Mouse (Mus musculus) stomach, embryonic 16.5 days (tissue): ENCODE measurements around the gene Plcb3. TPM values are rescaled to one million over a fixed set of nuclear protein-coding genes. Genes with fewer than 3 reads are reported as not detected.

ENCODE experiments used
- ATAC-seq: fragments of 200-750 bp; cut with Nextera tagmentation; 2 replicates; pipeline ENCODE4 v1.8.0; 2017; ENCODE audit warnings: moderate number of reproducible peaks, moderate TSS enrichment; ENCODE audit not compliant: insufficient read depth, low FRiP score
- H3K27ac ChIP-seq: fragments of 300-500 bp; sonication (generic); 2 replicates; pipeline ENCODE4 v1.5.1; 2014; ENCODE audit warnings: low read length
- H3K27me3 ChIP-seq: fragments of 300-500 bp; sonication (generic); 2 replicates; pipeline ENCODE4 v1.6.1; 2014; ENCODE audit warnings: low read length, control low read depth, mixed read lengths; ENCODE audit not compliant: control insufficient read depth, insufficient read depth
- H3K36me3 ChIP-seq: fragments of 300-500 bp; sonication (generic); 2 replicates; pipeline ENCODE4 v1.6.1; 2014; ENCODE audit warnings: low read length; ENCODE audit not compliant: control insufficient read depth, insufficient read depth
- H3K4me1 ChIP-seq: fragments of 300-500 bp; sonication (generic); 2 replicates; pipeline ENCODE4 v1.6.1; 2014; ENCODE audit warnings: low read length, control low read depth, mixed read lengths; ENCODE audit not compliant: control insufficient read depth, insufficient read depth
- H3K4me2 ChIP-seq: fragments of 300-500 bp; sonication (generic); 2 replicates; pipeline ENCODE4 v1.6.1; 2014; ENCODE audit warnings: low read depth, low read length, mixed read lengths
- H3K4me3 ChIP-seq: fragments of 300-500 bp; sonication (generic); replicated peaks from 2 replicates; pipeline ENCODE4 v1.5.1; 2014; ENCODE audit warnings: mild to moderate bottlenecking, low read length
- H3K9ac ChIP-seq: fragments of 300-500 bp; sonication (generic); 2 replicates; pipeline ENCODE4 v1.6.1; 2014; ENCODE audit warnings: low read length
- H3K9me3 ChIP-seq: fragments of 300-500 bp; sonication (generic); replicated peaks from 2 replicates; pipeline ENCODE4 v1.6.1; 2016; ENCODE audit warnings: low read length, control low read depth; ENCODE audit not compliant: control insufficient read depth
- WGBS: fragments of 180-500 bp; shearing (Covaris S2); extraction: QIAGEN DNeasy Blood & Tissue Kit; methylation state at CpG from one replicate; pipeline ENCODE4 v1.1.7; 2014; 5-methylcytosine and 5-hydroxymethylcytosine counted together
- polyA plus RNA-seq: library from polyadenylated mRNA; unstranded; fragments of >200 nt; fragmentation: Nextera tagmentation; extraction: Ambion mirVana; gene quantifications from 2 replicates; pipeline ENCODE4 v1.2.1, GENCODE M21; 2015

Plcb3 gene
- polyA plus RNA-seq, 1 experiment from 2014 or later, result 65.4 TPM

DNA sequence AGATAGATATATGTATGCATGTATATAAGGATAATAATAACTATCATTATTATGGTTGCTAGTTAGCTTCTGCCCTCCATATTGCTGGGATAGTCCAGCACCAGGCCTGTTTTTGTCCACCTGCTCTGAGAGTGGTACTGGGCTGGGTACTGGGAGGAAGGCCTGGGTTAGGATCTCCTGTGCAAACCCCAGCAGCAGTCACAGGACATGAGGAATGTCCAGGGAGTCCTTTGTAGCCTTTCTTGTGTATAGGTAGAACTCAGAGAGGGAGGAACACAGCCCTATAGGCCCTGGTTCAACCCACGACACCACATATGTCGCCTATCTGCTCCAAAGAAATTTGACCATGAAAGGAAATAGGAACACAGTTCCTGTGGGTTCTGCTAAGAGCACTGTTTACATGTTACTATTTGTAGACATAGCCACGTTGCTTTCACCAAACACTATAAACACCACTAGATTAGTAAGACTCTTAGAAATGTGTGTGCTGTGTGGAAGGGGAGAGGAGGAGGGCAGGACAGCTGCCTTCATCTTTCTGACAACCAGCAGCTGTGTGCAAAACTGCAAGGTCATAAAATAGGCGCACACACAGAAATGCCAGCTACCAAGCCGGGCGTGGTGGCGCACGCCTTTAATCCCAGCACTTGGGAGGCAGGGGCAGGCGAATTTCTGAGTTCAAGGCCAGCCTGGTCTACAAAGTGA, 30.8 kb upstream of the Plcb3 start:
- H3K36me3 ChIP-seq, result no peaks in the 10 kb centered on the region
- no peaks in the 10 kb centered on the region for H3K27me3 ChIP-seq
- H3K4me2 ChIP-seq, result no peak overlapping the region
- H3K4me1 ChIP-seq, result peaks cover 4% of the 10 kb centered on the region; the same call in 1 of the 2 replicates
- H3K4me3 ChIP-seq, result no peak overlapping the region
- no peak overlapping the region for H3K9ac ChIP-seq
- H3K27ac ChIP-seq, result peak overlapping the region; percentile 85
- H3K9me3 ChIP-seq, result no peaks in the 10 kb centered on the region
- ATAC-seq, result 0 out of 2 replicates have a peak, but pooled peaks have one; percentile 29
- WGBS, result 65% methylated on average over 9 of the region's 9 CpGs

DNA sequence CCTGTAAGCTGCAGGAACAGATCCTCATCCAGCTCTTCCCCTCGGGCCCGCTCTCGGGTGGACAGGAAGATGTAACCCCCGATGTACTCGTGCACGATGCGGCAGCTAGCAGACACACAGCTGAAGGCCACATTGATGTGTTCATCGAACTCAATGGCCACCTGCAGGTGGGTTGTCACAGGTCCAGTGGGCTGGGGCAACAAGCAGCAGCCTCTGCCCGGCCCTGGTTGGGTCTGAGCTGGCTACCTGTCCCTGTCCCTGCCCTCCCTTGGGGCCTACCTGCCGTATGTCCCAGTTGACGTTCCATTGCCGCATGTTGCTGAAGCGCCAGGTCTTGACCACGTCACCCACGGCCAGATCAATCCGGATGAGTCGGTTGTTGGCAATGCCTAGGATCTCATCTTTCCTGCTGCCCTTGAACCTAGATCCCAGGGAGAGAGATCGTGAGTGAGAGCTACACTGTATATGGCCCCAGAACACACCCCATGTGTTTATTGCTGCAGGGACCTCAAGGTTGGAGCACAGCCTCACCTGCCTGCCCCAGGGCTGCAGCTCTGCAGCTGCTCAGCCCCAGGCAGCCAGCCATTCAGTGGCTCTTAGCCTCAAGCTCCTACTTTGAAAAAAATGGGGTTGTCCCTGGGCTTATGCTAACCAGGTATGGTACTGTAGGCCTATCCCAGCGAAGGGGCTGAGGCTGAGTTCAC, 23.2 kb upstream of the Plcb3 start:
- no peak overlapping the region for H3K4me3 ChIP-seq
- WGBS, result 92% methylated on average over 19 of the region's 19 CpGs
- peaks cover 17% of the 10 kb centered on the region; the same call in 1 of the 2 replicates for H3K36me3 ChIP-seq
- H3K27me3 ChIP-seq, result no peaks in the 10 kb centered on the region
- ATAC-seq, result no peak
- H3K9me3 ChIP-seq, result no peaks in the 10 kb centered on the region
- no peak overlapping the region for H3K4me2 ChIP-seq
- no peak overlapping the region for H3K9ac ChIP-seq
- peaks cover 20% of the 10 kb centered on the region for H3K4me1 ChIP-seq
- H3K27ac ChIP-seq, result no peak overlapping the region

DNA sequence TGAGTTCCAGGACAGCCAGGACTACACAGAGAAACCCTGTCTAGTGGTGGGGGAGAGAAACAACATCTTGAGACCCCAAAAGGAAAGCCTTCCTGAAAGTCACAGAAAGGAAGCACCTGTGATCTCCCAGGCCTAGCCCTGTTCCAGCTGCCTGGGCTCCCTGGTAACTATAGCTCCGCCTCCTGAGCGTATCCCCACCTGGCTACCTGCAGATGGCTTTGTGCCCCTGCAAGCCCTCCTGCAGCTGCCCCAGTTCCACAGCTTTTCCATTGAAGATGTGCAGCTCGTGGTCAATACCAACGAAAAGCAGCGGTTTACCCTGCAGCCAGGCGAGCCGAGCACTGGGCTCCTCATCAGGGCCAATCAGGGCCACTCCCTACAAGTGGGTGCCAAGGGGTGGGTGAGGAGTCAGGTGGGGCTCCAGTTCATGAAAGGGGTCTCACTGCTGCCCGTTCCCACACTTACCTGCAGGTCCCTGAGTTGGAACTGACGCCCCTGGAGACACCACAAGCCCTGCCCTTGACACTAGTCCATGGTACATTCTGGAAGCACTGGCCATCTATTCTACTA, 21.5 kb upstream of the Plcb3 start:
- Histone ChIP-seq H3K9me3 (no peaks in the 10 kb centered on the region), H3K4me2 (no peak overlapping the region), H3K36me3 (peaks cover 17% of the 10 kb centered on the region; the same call in 1 of the 2 replicates), H3K27me3 (no peaks in the 10 kb centered on the region), H3K9ac (no peak overlapping the region), H3K4me3 (no peak overlapping the region), H3K27ac (no peak overlapping the region), H3K4me1 (peaks cover 26% of the 10 kb centered on the region)
- 79% methylated on average over 9 of the region's 9 CpGs for WGBS
- no peak for ATAC-seq

DNA sequence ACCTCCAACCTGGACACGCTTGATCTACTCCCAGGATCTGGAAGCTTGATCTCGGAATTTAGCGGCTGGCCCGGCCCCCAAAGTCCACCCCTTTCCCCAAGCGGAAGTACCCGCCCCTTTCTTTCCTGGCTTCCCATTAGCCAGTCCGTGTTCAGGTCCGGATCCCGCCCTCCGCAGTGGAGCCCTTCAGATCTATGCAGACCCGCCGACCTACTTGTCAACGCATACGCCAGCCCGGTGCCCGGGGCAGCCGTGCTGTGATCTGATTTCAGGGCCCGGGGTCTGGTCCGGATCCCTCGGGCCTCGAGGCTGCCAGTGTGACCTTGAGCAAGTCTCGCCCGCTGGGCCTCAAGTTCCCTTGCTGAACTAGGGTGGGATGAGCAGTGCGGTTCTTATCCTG, 19.7 kb upstream of the Plcb3 start, which contains the start of the genes Nudt22 and Trpt1:
Gene Nudt22 (minus strand): TSS at position 112 of the 400 bp plus-strand sequence.
Gene Trpt1 (plus strand): TSS at position 126 of the 400 bp plus-strand sequence.
- Histone ChIP-seq H3K36me3 (peaks cover 17% of the 10 kb centered on the region; the same call in 1 of the 2 replicates), H3K4me3 (peak within 1 kb of the TSS; percentile 70), H3K9me3 (no peaks in the 10 kb centered on the region), H3K27me3 (no peaks in the 10 kb centered on the region), H3K27ac (peak within 1 kb of the TSS; percentile 50; the same call in 1 of the 2 replicates), H3K9ac (peak within 1 kb of the TSS; percentile 89), H3K4me1 (peaks cover 30% of the 10 kb centered on the region), H3K4me2 (peak within 1 kb of the TSS; percentile 90)
- ATAC-seq, result peak; percentile 74
- under 1% methylated on average over 24 of the region's 24 CpGs for WGBS

DNA sequence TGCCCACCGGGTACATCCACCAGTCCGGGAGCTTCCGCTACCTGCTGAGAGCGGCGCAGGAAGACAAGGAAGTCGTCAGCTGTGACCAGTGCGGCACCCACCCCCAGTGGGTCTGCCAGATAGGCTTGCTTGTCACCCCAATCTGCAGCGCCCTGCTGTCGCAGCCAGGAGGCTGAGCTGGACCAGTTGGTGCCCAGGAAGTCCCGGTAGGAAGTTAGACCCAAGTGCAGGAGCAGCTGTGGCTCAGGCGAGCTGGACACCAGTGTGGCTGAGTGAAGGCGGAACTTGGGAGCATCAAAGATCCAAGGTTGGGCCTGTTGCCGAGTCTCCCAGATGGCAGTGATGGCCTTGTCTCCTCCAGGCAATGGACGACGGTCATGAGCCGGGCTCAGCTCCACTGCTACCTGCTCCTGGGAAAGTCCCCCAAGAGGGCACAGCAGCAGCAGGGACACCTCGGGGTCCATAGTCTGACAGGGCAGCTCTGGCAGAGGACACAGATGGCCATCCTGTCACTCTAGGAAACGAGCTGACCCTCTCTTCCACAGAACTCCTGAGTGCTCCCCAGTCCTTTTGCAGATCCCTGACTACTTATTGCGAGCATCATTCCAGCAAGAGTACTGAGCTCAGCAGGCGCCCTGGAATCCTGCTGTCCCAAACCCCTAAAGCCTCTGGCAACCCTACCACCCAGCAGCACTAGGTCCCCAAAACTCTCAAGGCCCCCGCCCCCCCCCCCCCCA, 19.2 kb upstream of the Plcb3 start:
- no peak for ATAC-seq
- H3K4me1 ChIP-seq, result peaks cover 30% of the 10 kb centered on the region
- H3K9me3 ChIP-seq, result no peaks in the 10 kb centered on the region
- peak overlapping the region; percentile 89 for H3K9ac ChIP-seq
- H3K4me3 ChIP-seq, result peak overlapping the region; percentile 70
- H3K27ac ChIP-seq, result 0 out of 2 replicates have a peak overlapping the region, but pooled peaks have one; percentile 18
- WGBS, result 41% methylated on average over 21 of the region's 21 CpGs
- H3K36me3 ChIP-seq, result peaks cover 16% of the 10 kb centered on the region; the same call in 1 of the 2 replicates
- peak overlapping the region; percentile 90 for H3K4me2 ChIP-seq
- H3K27me3 ChIP-seq, result no peaks in the 10 kb centered on the region

DNA sequence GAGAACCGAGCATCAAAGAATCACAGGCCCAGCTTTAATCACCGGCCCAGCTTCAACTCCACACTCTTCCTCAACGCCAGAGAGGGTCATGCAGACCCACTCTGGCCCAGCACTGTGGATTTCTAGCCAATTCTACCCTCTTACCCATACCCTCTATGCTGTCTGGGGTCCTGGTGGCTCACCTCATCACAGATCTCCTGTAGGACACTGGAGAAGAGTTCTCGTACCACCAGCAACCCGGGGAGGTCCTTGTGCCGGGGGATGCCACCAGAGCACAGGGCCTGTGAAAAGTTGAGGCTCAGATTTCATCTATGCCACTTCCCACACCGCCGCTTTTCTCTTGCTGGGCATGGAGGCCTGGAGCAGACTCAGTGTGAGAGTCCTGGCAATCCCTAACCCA, 18.2 kb upstream of the Plcb3 start:
- H3K27me3 ChIP-seq, result no peaks in the 10 kb centered on the region
- H3K27ac ChIP-seq, result no peak overlapping the region
- H3K9me3 ChIP-seq, result no peaks in the 10 kb centered on the region
- peaks cover 7% of the 10 kb centered on the region; the same call in 1 of the 2 replicates for H3K36me3 ChIP-seq
- ATAC-seq, result no peak
- H3K9ac ChIP-seq, result peak overlapping the region; percentile 89
- 87% methylated on average over 8 of the region's 8 CpGs for WGBS
- peaks cover 30% of the 10 kb centered on the region for H3K4me1 ChIP-seq
- H3K4me2 ChIP-seq, result 0 out of 2 replicates have a peak overlapping the region, but pooled peaks have one; percentile 90
- H3K4me3 ChIP-seq, result peak overlapping the region; percentile 70; the same call in 1 of the 2 replicates

DNA sequence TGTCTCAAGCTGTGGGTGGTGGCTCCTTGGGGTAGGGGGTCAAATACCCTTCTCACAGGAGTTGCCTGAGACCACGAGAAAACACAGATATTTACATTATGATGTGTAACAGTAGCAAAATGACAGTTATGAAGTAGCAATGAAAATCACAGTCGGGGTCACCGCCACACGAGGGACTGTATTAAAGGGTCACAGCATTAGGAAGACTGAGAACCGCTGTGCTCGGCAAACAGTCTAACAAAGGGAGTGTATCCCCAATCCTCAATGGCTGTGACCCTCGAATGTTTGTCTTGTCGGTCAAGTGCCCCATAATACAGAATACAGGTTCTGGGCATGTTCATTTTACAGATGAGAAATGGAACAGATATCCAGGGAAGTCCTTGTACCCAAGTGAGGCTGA, 17.7 kb upstream of the Plcb3 start:
- peaks cover 2% of the 10 kb centered on the region; the same call in 1 of the 2 replicates for H3K36me3 ChIP-seq
- no peak overlapping the region for H3K9ac ChIP-seq
- H3K4me2 ChIP-seq, result no peak overlapping the region
- WGBS, result 74% methylated on average over 8 of the region's 8 CpGs
- no peak for ATAC-seq
- no peaks in the 10 kb centered on the region for H3K9me3 ChIP-seq
- no peaks in the 10 kb centered on the region for H3K27me3 ChIP-seq
- peaks cover 30% of the 10 kb centered on the region for H3K4me1 ChIP-seq
- H3K27ac ChIP-seq, result no peak overlapping the region
- H3K4me3 ChIP-seq, result no peak overlapping the region

DNA sequence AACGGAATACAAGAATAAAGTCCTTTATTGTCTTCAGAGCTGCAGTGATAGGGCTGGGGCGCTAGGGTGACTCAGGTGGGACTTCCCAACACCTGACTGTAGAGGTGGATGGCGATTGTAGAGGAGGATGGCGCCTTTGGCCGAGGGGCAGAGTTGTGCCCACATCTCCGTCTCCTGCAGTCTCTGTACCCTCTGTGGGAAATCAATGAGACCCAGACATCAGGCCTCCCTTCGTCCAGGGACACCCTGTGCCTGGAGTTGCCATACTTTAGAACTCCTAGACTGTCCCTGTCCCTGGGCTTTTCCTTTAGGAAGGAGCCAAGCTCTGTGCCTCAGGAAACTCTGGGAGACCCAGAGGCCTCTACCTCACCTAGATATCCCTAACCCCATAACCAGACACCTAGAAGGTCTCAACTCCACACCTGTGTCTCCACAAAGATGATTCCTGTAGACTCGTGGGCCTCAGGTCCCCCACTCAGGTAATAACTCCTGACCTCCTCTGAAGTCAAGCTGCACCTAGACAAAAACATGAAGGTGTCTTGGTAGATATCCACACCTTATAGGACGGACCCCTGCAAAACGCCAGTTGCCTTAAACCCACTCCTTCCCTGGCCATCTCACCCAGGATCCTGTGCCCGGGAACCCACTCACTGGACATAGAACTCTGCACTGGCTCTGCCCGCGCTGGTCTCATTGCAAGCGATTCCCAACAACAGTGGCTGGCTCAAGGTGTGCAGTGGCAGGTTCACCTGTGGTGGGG, 16.9 kb upstream of the Plcb3 start:
- 60% methylated on average over 14 of the region's 14 CpGs for WGBS
- H3K9me3 ChIP-seq, result no peaks in the 10 kb centered on the region
- no peak for ATAC-seq
- H3K4me2 ChIP-seq, result peak overlapping the region; percentile 79
- no peaks in the 10 kb centered on the region for H3K36me3 ChIP-seq
- H3K27ac ChIP-seq, result peak overlapping the region; percentile 53; the same call in 1 of the 2 replicates
- H3K4me1 ChIP-seq, result peaks cover 33% of the 10 kb centered on the region
- peak overlapping the region; percentile 79 for H3K9ac ChIP-seq
- H3K4me3 ChIP-seq, result peak overlapping the region; percentile 69
- H3K27me3 ChIP-seq, result no peaks in the 10 kb centered on the region
